Comparison of ENCODE assay signal across 8 mouse cellular contexts in genomic region chr3:105686394-105687323, GRCm38 (mm10). TPM values are rescaled to one million over a fixed set of nuclear protein-coding genes. Genes with fewer than 3 reads are reported as not detected.
DNase-seq lines count a peak whose midpoint lies in the region; ATAC-seq and TF ChIP-seq lines count a peak whose summit lies in the region.

No protein-coding gene starts in this region.

- peak; percentile 36 for DNase-seq in embryo, embryonic 10.5 days (ENCODE audit: low spot score)
- no peak for DNase-seq in embryo, embryonic 11 days
- peak; percentile 27 for DNase-seq in thymus, postnatal 0 days (ENCODE audit: low spot score)
- DNase-seq in thymus, postnatal 4 days: no peak
- peak; percentile 6 for DNase-seq in hindbrain, postnatal 0 days (ENCODE audit: low spot score)
- DNase-seq in naive thymus-derived CD4-positive, alpha-beta T cell, adult 2 months (ENCODE audit: low read depth): peak; percentile 34
- no peak for DNase-seq in natural killer cell, adult 2 months (ENCODE audit: low spot score in 2 of 2)

- 10% methylated on average over 58 of the region's 60 CpGs for WGBS in hindbrain, postnatal 0 days

- H3K27ac ChIP-seq in hindbrain, postnatal 0 days: peak overlapping the region; percentile 17; the same call in 1 of the 2 replicates

- H3K4me3 ChIP-seq in hindbrain, postnatal 0 days (ENCODE audit: low read length): peak overlapping the region; percentile 59

- no peaks in the 10 kb centered on the region for H3K4me1 ChIP-seq in hindbrain, postnatal 0 days (ENCODE audit: insufficient read depth, low read length)

- no peaks in the 10 kb centered on the region for H3K27me3 ChIP-seq in hindbrain, postnatal 0 days (ENCODE audit: insufficient read depth, low read length)

- no peak for TF ChIP-seq CTCF in hindbrain, postnatal 0 days (IDR thresholded peaks at IDR 0.05; ENCODE audit: low read depth)

- no peak for ATAC-seq in hindbrain, postnatal 0 days
- no peak for ATAC-seq in inflammation-experienced regulatory T-cells, adult 6 months

- no peaks in the 10 kb centered on the region for H3K9me3 ChIP-seq in hindbrain, postnatal 0 days (ENCODE audit: low read length)

- 0 out of 2 replicates have a peak, but pooled peaks cover 10% of the 10 kb centered on the region for H3K36me3 ChIP-seq in hindbrain, postnatal 0 days (ENCODE audit: insufficient read depth, low read length)

- peak overlapping the region; percentile 69 for H3K4me2 ChIP-seq in hindbrain, postnatal 0 days (ENCODE audit: low read depth, low read length)

- peak overlapping the region; percentile 61 for H3K9ac ChIP-seq in hindbrain, postnatal 0 days (replicated peaks; ENCODE audit: low read length)

RNA-seq across cellular contexts. Expression of gene Ddx20, which starts 0.7 kb away (rescaled TPM):
- 36.6 and 41.1 TPM in 2 replicates for polyA plus RNA-seq in thymus, postnatal 0 days (2015; fragmentation: Nextera tagmentation; extraction: Ambion mirVana)
- 18.1 and 23.8 TPM in 2 replicates for total RNA-seq in hindbrain, postnatal 0 days (2014; rRNA removed)
- 14.4 and 15.8 TPM in 2 replicates for polyA plus RNA-seq in hindbrain, postnatal 0 days (2015; fragmentation: Nextera tagmentation; extraction: Ambion mirVana)
- 10 to 100 TPM in 2 of 3 experiments, 1 to 10 TPM in 1; 9.9 to 16.3 (median 13.4) TPM for polyA plus RNA-seq in inflammation-experienced regulatory T-cells, adult 6 months (2017; shearing (Covaris generic))

RNA-seq across cellular contexts. Expression of gene Inka2, which starts 17.7 kb away (rescaled TPM):
- polyA plus RNA-seq in thymus, postnatal 0 days (2015; fragmentation: Nextera tagmentation; extraction: Ambion mirVana): 2.6 and 2.8 TPM in 2 replicates
- total RNA-seq in hindbrain, postnatal 0 days (2014; rRNA removed): 11.1 and 15.0 TPM in 2 replicates
- polyA plus RNA-seq in hindbrain, postnatal 0 days (2015; fragmentation: Nextera tagmentation; extraction: Ambion mirVana): 5.5 and 8.5 TPM in 2 replicates
- polyA plus RNA-seq in inflammation-experienced regulatory T-cells, adult 6 months (2017; shearing (Covaris generic)): 1 to 10 TPM; 1.5 to 2.0 (median 1.8) TPM

Comparison
In these comparisons a context has a peak if more than half of its experiments do, and no peak if none do; other contexts are left out.
1. DNase-seq: peak in embryo, embryonic 10.5 days (single experiment), thymus, postnatal 0 days (single experiment), hindbrain, postnatal 0 days (single experiment) and naive thymus-derived CD4-positive, alpha-beta T cell, adult 2 months (single experiment); none in embryo, embryonic 11 days (single experiment), thymus, postnatal 4 days (single experiment) and natural killer cell, adult 2 months (0 of 2).